Mouse (Mus musculus) midbrain, embryonic 15.5 days (tissue): ENCODE results near the gene Agxt2. TPM values are rescaled to one million over a fixed set of nuclear protein-coding genes. Genes with fewer than 3 reads are reported as not detected.

ENCODE experiments used
- ATAC-seq: fragments of 200-750 bp; cut with Nextera tagmentation; replicated peaks from 2 replicates; pipeline ENCODE4 v1.8.0; 2017; ENCODE audit warnings: moderate TSS enrichment
- H3K27ac ChIP-seq: fragments of 300-500 bp; sonication (generic); 2 replicates; pipeline ENCODE4 v1.5.1; 2015; ENCODE audit warnings: mild to moderate bottlenecking, inconsistent platforms
- H3K27me3 ChIP-seq: fragments of 300-500 bp; sonication (generic); replicated peaks from 2 replicates; pipeline ENCODE4 v1.6.1; 2015; ENCODE audit warnings: inconsistent platforms
- H3K36me3 ChIP-seq: fragments of 300-500 bp; sonication (generic); replicated peaks from 2 replicates; pipeline ENCODE4 v1.6.1; 2015; ENCODE audit warnings: inconsistent platforms
- H3K4me1 ChIP-seq: fragments of 300-500 bp; sonication (generic); 2 replicates; pipeline ENCODE4 v1.6.1; 2015; ENCODE audit warnings: inconsistent platforms
- H3K4me2 ChIP-seq: fragments of 300-500 bp; sonication (generic); 2 replicates; pipeline ENCODE4 v1.6.1; 2015; ENCODE audit warnings: inconsistent platforms, mild to moderate bottlenecking, moderate library complexity
- H3K4me3 ChIP-seq: fragments of 300-500 bp; sonication (generic); 2 replicates; pipeline ENCODE4 v1.5.1; 2015; ENCODE audit warnings: mild to moderate bottlenecking, inconsistent platforms
- H3K9ac ChIP-seq: fragments of 300-500 bp; sonication (generic); 2 replicates; pipeline ENCODE4 v1.6.1; 2015; ENCODE audit warnings: mild to moderate bottlenecking, inconsistent platforms
- H3K9me3 ChIP-seq: fragments of 300-500 bp; sonication (generic); 2 replicates; pipeline ENCODE4 v1.6.1; 2016; ENCODE audit warnings: inconsistent platforms
- WGBS: fragments of 180-500 bp; shearing (Covaris S2); methylation state at CpG from one replicate; pipeline ENCODE4 v1.1.7; 2015; ENCODE audit warnings: mixed read lengths; 5-methylcytosine and 5-hydroxymethylcytosine counted together
- polyA plus RNA-seq: library from polyadenylated mRNA; unstranded; fragments of >200 nt; fragmentation: Nextera tagmentation; extraction: Ambion mirVana; gene quantifications from 2 replicates; pipeline ENCODE4 v1.2.1, GENCODE M21; 2015

Gene Agxt2
- polyA plus RNA-seq: not detected in 2 replicates

DNA sequence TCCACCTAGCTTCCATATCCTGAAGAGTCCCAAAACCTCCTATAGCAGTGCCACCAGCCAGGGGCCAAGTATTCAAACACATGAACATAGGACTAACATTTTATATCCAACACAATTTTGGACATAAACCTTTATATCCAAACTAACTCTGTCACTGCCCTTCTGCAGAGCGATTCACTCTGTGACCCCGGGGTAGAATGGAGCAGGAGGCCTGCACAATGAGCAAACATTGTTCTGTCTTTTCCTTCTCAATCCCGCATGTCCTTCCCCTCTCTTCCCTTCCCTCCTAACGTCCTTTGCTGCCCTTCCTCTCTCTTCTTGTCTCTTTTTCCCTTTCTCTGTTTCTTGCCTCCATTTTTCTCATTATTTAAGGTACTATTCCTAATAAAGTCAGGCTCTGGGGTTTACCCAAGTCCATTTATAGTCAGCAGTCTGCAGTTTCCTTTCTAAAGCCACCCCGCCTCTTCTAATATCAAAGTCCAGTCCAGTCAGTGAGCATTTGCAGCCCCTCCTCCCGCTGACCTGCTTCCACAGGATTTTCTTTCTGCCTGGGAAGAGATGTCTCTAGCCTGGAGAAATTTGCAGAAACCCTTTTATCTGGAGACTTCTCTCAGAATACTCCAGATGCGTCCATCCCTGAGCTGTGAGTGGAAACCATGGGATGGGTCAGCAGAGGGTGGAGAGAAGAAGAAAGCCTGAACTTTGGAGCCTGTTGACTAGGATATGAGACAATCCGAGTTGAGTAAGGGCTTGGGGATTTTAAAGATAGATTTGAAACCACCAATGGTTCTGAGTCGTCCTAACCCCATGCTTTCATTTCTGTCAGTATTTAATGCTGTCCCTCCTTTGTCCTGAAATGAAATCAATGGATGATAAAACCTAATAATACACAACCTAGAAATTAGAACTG lies at the start of gene Agxt2:
Gene Agxt2, plus strand, starts transcription at position 494 of the 910 bp plus-strand sequence.
- Histone ChIP-seq H3K27ac (no peak within 1 kb of the TSS), H3K36me3 (no peaks in the 10 kb centered on the region), H3K4me3 (no peak within 1 kb of the TSS), H3K27me3 (no peaks in the 10 kb centered on the region), H3K4me2 (no peak within 1 kb of the TSS), H3K9ac (no peak within 1 kb of the TSS), H3K4me1 (no peaks in the 10 kb centered on the region), H3K9me3 (no peaks in the 10 kb centered on the region)
- WGBS: 78% methylated on average over 9 of the region's 9 CpGs
- no peak for ATAC-seq

DNA sequence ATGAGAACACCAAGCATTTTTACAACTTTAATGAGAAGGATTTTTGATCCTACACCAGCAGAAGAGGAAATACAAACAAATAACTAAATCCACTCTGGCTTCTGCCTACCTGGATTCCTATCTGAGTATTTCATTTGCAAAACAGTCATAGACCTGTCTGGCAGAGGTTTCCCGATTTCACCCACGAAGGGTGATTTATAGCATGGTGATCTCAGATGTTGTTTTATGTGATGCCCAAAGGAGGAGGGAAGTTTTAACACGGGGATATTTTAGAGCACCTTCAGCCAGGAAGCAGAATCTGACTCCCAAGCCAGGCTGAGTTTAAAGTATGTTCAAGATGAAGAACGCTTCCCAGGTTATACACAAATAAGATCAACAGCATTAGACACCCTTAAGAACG lies 46.5 kb upstream of the Agxt2 start:
- H3K4me2 ChIP-seq: no peak overlapping the region
- no peak overlapping the region for H3K9ac ChIP-seq
- H3K36me3 ChIP-seq: no peaks in the 10 kb centered on the region
- no peak overlapping the region for H3K27ac ChIP-seq
- H3K9me3 ChIP-seq: no peaks in the 10 kb centered on the region
- ATAC-seq: no peak
- no peaks in the 10 kb centered on the region for H3K27me3 ChIP-seq
- H3K4me3 ChIP-seq: no peak overlapping the region
- no peaks in the 10 kb centered on the region for H3K4me1 ChIP-seq
- 88% methylated on average over 5 of the region's 5 CpGs for WGBS

- Histone ChIP-seq H3K4me3 (no peak overlapping the region), H3K36me3 (no peaks in the 10 kb centered on the region), H3K27ac (no peak overlapping the region), H3K9me3 (no peaks in the 10 kb centered on the region), H3K27me3 (no peaks in the 10 kb centered on the region), H3K4me2 (no peak overlapping the region), H3K4me1 (no peaks in the 10 kb centered on the region), H3K9ac (no peak overlapping the region)
- ATAC-seq: peak; percentile 90
- WGBS: 49% methylated on average over 7 of the region's 7 CpGs
Observed at GRCm38 (mm10) chr15:10313522-10314455, 44.5 kb upstream of the Agxt2 start.

DNA sequence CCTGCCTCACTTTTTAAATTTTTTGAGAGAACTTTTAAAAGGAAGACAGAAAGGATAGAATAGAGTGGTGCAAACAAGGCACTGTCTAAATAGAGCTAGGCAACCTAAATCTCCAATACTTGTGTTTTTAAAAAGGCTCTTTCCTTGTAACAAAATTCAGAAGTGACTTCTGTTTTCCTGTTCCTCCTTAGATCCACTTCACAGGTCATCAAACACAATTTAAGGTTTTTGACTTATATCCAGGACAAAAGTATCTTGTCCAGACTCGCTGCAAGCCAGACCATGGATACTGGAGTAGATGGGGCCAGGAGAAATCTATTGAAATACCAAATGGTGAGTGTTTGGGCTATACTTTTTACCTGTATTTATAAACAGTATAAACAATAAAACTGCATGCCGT lies 33.3 kb upstream of the Agxt2 start, which contains the start of gene Gm21973:
Gene Gm21973, plus strand, starts transcription at position 301 of the 400 bp plus-strand sequence.
- H3K36me3 ChIP-seq: no peaks in the 10 kb centered on the region
- H3K4me3 ChIP-seq: no peak within 1 kb of the TSS
- H3K4me1 ChIP-seq: no peaks in the 10 kb centered on the region
- no peaks in the 10 kb centered on the region for H3K9me3 ChIP-seq
- ATAC-seq: no peak
- no peak within 1 kb of the TSS for H3K4me2 ChIP-seq
- no peak within 1 kb of the TSS for H3K27ac ChIP-seq
- H3K27me3 ChIP-seq: no peaks in the 10 kb centered on the region
- no peak within 1 kb of the TSS for H3K9ac ChIP-seq
- 94% methylated on average over 2 of the region's 2 CpGs for WGBS

DNA sequence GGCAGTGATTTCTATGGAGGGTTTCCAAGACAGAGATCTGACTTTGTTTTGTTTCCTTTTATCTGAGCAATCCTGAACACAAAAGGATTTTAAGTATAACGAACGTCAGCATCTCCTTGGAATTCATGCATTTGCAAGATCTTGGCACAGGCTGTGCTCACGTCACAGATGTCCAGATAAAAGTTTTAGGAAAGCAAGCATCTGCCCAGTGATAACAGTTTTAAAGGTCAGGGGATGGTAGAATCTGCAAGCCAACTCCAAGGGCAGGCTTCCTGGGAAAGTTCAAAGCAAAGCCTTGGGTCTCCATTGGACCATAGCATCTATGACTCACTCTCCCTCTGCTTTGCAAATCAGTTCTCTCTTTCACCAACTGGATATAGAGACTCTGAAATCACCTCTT lies 27.7 kb upstream of the Agxt2 start:
- Histone ChIP-seq H3K27me3 (no peaks in the 10 kb centered on the region), H3K4me2 (no peak overlapping the region), H3K27ac (no peak overlapping the region), H3K36me3 (no peaks in the 10 kb centered on the region), H3K4me1 (no peaks in the 10 kb centered on the region), H3K9me3 (no peaks in the 10 kb centered on the region), H3K9ac (no peak overlapping the region), H3K4me3 (no peak overlapping the region)
- no peak for ATAC-seq
- WGBS: 72% methylated on average over 3 of the region's 3 CpGs

- Histone ChIP-seq H3K27ac (no peak overlapping the region), H3K9me3 (no peaks in the 10 kb centered on the region)
- 98% methylated on average over 1 of the region's 1 CpGs for WGBS
Observed at GRCm38 (mm10) chr15:10332566-10332965, 25.8 kb upstream of the Agxt2 start.

DNA sequence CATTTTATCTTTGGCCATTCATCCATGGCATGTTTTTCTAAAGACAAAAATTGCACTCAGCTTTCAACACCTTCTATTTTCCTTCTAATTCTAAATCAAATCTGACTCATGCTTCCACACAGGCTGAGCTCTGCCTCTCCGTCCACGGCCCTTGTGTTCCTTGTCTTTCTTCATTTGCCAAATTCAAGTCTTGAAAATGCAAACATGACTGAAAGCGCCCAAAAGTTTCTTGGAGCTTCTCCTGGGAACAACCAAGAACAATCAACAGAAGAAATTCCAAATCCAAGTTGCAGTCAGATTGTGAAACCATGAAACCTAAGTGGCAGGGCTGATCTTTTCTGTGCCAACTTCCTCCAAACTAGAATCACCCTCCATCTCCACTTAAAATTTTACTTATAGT lies 19.7 kb upstream of the Agxt2 start:
- no peaks in the 10 kb centered on the region for H3K27me3 ChIP-seq
- WGBS: 80% methylated on average over 3 of the region's 3 CpGs
- ATAC-seq: no peak
- no peaks in the 10 kb centered on the region for H3K4me1 ChIP-seq
- H3K9me3 ChIP-seq: no peaks in the 10 kb centered on the region
- H3K9ac ChIP-seq: no peak overlapping the region
- no peak overlapping the region for H3K4me2 ChIP-seq
- no peak overlapping the region for H3K27ac ChIP-seq
- no peaks in the 10 kb centered on the region for H3K36me3 ChIP-seq
- no peak overlapping the region for H3K4me3 ChIP-seq

More at GRCm38 (mm10) chr15:10332566-10332965, 25.8 kb upstream of the Agxt2 start:
- no peak overlapping the region for H3K9ac ChIP-seq
- no peak overlapping the region for H3K4me3 ChIP-seq
- no peaks in the 10 kb centered on the region for H3K4me1 ChIP-seq
- H3K27me3 ChIP-seq: no peaks in the 10 kb centered on the region
- no peaks in the 10 kb centered on the region for H3K36me3 ChIP-seq
- no peak for ATAC-seq
- no peak overlapping the region for H3K4me2 ChIP-seq

DNA sequence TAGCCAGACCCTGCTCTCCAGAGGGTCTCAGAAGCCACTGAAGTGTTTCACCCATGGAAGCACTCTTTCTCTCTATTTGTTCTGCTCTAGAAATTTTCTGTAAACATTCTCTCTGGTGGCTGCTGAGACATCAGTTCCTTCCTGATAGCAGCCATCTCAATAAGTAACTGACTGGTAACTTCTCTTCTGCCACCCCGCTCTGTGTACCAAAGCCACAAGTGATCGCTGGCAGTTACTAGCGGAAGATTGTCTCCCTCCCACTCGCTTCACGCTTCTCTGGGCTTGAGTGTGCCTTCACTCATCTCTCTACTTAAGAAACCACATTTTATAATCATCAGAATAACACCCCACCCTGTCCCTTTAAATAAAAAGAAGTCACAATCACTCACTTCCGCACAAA lies 11.3 kb upstream of the Agxt2 start:
- H3K27ac ChIP-seq: no peak overlapping the region
- H3K4me3 ChIP-seq: no peak overlapping the region
- no peaks in the 10 kb centered on the region for H3K27me3 ChIP-seq
- H3K4me2 ChIP-seq: no peak overlapping the region
- H3K9me3 ChIP-seq: no peaks in the 10 kb centered on the region
- ATAC-seq: no peak
- H3K36me3 ChIP-seq: no peaks in the 10 kb centered on the region
- H3K9ac ChIP-seq: no peak overlapping the region
- WGBS: 94% methylated on average over 6 of the region's 6 CpGs
- no peaks in the 10 kb centered on the region for H3K4me1 ChIP-seq

DNA sequence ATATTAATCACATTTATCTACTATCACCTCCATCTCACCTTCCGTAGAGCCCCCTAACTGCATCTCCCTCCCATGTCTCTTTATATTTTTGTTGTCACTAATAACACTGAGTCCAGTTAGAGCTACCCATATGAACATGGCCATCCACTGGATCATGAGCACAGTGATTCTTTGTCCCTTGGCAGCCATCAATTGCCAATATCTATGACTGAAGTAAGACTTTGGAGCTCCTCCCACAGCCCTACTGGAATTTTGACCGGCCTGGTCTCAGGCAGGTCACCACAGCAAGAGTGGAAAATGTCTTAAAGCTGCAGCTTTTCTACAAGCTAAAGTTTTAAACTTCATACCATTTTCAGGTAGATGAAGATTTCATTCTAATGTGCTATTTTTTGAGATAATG lies 8.0 kb downstream of the Agxt2 start:
- Histone ChIP-seq H3K27ac (no peak overlapping the region), H3K4me3 (no peak overlapping the region), H3K4me1 (no peaks in the 10 kb centered on the region), H3K9ac (no peak overlapping the region), H3K9me3 (no peaks in the 10 kb centered on the region), H3K27me3 (no peaks in the 10 kb centered on the region), H3K4me2 (no peak overlapping the region), H3K36me3 (no peaks in the 10 kb centered on the region)
- ATAC-seq: no peak
- WGBS: 90% methylated on average over 2 of the region's 2 CpGs

GRCm38 (mm10) chr15:10375404-10375803 lies 17.1 kb downstream of the Agxt2 start:
- Histone ChIP-seq H3K27me3 (no peaks in the 10 kb centered on the region), H3K4me2 (no peak overlapping the region), H3K4me3 (no peak overlapping the region), H3K27ac (no peak overlapping the region), H3K4me1 (no peaks in the 10 kb centered on the region), H3K9ac (no peak overlapping the region), H3K9me3 (no peaks in the 10 kb centered on the region), H3K36me3 (no peaks in the 10 kb centered on the region)
- ATAC-seq: no peak
- WGBS: 81% methylated on average over 3 of the region's 3 CpGs

DNA sequence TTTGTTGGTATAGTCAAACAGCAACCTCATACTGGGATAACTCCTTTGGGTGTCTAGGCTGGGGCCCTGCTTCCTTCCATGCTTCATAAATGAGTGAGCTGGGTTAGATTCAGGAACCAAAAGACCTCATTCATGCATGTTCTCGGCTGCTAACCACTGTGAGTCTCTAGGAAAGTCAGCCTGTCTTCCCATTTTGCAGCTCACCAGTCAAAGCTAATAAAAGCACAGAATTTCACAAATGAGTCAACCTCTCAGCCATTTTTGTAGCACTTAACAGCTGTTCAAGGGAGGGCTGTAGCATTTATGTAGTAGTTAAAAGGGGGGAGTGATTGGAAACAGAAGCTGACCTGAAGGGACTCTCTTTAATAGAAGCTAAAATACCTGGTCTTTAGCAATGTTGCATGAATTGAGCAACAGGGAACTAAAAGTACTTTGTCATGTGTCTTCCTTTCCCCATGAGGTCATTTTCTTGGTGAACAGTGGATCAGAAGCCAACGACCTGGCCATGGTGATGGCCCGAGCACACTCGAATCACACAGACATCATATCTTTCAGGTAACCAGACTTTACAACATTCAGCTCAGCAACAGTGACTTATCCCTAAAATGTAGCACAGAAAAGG lies 20.1 kb downstream of the Agxt2 start:
- Histone ChIP-seq H3K36me3 (no peaks in the 10 kb centered on the region), H3K4me3 (no peak overlapping the region), H3K27ac (no peak overlapping the region), H3K4me1 (no peaks in the 10 kb centered on the region), H3K4me2 (no peak overlapping the region), H3K9me3 (no peaks in the 10 kb centered on the region), H3K9ac (no peak overlapping the region), H3K27me3 (no peaks in the 10 kb centered on the region)
- ATAC-seq: no peak
- WGBS: 87% methylated on average over 4 of the region's 4 CpGs
